Mouse (Mus musculus): ENCODE data around the gene Rbm42. TPM values are rescaled to one million over a fixed set of nuclear protein-coding genes. Genes with fewer than 3 reads are reported as not detected.

Gene Rbm42
- polyA plus RNA-seq, 1 experiment = 46.0 TPM

DNA sequence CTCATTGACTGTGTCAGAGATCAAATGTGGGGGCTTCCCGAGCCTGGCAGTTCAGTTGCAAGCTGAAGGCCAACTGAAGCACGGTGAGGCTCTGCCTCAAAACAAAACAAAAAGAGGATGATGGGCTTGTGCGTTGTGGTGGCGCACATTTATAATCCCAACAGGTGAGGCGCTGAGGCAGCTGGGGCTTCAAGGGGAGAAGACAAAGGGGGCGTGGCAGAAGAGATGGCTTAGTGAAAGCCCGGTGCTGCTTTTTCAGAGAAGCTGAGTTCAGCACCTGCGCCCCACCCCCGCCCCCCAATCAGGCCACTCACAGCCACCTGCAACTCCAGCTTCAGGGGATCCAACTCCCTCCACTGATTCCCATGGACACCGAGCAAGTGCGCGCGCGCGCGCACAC is 41.6 kb downstream of the Rbm42 start:
- Histone ChIP-seq H3K27ac (ENCODE audit: insufficient read depth, low read depth, low read length) (no peak overlapping the region), H3K36me3 (ENCODE audit: control insufficient read depth, insufficient read depth, low read length) (no peaks in the 10 kb centered on the region), H3K4me1 (ENCODE audit: control insufficient read depth, insufficient read depth, low read length) (peaks cover 1% of the 10 kb centered on the region), H3K4me3 (ENCODE audit: insufficient read depth, low read depth, low read length) (no peak overlapping the region), H3K27me3 (replicated peaks; ENCODE audit: control insufficient read depth, insufficient read depth, low read length) (no peaks in the 10 kb centered on the region)
- TF ChIP-seq CTCF (conservative IDR thresholded peaks at IDR 0.05; ENCODE audit: insufficient read depth, insufficient read length, low read depth, low read length) (no peak), POLR2A (IDR thresholded peaks at IDR 0.05; ENCODE audit: low read depth, low read length) (no peak)
- DNase-seq = no peak
- 52% methylated on average over 16 of the region's 16 CpGs for WGBS

DNA sequence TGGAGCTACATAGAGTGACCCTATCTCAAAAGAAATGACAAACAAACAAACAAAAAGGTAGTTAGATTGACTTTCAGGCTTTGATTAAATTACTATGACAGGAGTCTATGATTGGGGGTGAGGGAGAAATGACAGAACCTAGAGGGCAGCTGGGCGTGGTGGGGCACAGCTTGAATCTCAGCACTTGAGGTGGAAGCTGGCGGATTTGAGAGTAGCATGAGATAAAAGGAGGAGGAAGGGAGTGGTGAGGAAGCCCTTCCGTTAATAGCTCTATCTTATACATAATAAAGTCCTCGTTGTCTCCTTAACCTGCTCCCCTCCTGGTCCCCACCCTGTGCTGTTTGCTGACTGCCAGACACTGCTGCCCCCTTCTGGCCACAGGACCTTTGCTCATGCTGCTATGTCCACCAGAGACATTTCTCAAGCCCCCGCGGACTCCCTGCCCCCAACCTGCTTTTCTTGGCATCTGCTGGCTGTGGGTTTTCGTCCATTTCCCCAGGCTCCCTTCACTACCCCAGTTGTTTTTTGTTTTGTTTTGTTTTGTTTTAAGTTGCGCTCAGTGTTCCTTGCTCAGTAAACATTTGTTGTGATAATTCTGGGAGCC is 42.3 kb downstream of the Rbm42 start:
- H3K36me3 ChIP-seq (ENCODE audit: control insufficient read depth, insufficient read depth, low read length) = no peaks in the 10 kb centered on the region
- no peak overlapping the region for H3K27ac ChIP-seq (ENCODE audit: insufficient read depth, low read depth, low read length)
- TF ChIP-seq POLR2A (IDR thresholded peaks at IDR 0.05; ENCODE audit: low read depth, low read length) (no peak), CTCF (conservative IDR thresholded peaks at IDR 0.05; ENCODE audit: insufficient read depth, insufficient read length, low read depth, low read length) (peak; percentile 76)
- 29% methylated on average over 8 of the region's 8 CpGs for WGBS
- peak; percentile 61 for DNase-seq
- peaks cover 8% of the 10 kb centered on the region for H3K4me1 ChIP-seq (ENCODE audit: control insufficient read depth, insufficient read depth, low read length)
- H3K4me3 ChIP-seq (ENCODE audit: insufficient read depth, low read depth, low read length) = no peak overlapping the region
- H3K27me3 ChIP-seq (replicated peaks; ENCODE audit: control insufficient read depth, insufficient read depth, low read length) = no peaks in the 10 kb centered on the region

DNA sequence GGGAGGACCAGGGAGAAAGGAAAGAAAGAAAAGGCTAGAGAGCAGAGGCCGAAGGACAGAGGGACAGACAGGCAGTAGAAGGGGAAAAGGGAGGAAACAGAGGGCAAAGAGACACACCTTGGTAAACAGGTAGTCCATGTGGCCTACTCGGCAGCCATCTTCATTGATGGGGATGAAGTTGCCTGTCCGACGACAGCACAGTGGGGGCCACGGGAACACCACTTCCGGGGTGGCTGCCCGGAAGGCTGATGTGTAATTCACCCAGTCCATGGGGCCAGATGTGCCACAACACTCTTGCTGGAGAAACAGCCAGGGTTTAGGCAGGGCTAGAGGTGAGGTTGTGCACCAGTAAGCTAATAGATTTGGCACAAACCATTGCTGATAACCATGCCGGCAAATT is 45.2 kb downstream of the Rbm42 start:
- DNase-seq = no peak
- no peak overlapping the region for H3K4me3 ChIP-seq (ENCODE audit: insufficient read depth, low read depth, low read length)
- TF ChIP-seq CTCF (conservative IDR thresholded peaks at IDR 0.05; ENCODE audit: insufficient read depth, insufficient read length, low read depth, low read length) (no peak), POLR2A (IDR thresholded peaks at IDR 0.05; ENCODE audit: low read depth, low read length) (no peak)
- H3K27ac ChIP-seq (ENCODE audit: insufficient read depth, low read depth, low read length) = no peak overlapping the region
- H3K27me3 ChIP-seq (replicated peaks; ENCODE audit: control insufficient read depth, insufficient read depth, low read length) = no peaks in the 10 kb centered on the region
- H3K4me1 ChIP-seq (ENCODE audit: control insufficient read depth, insufficient read depth, low read length) = peaks cover 8% of the 10 kb centered on the region
- no peaks in the 10 kb centered on the region for H3K36me3 ChIP-seq (ENCODE audit: control insufficient read depth, insufficient read depth, low read length)
- whole genome bisulfite sequencing = 87% methylated on average over 8 of the region's 8 CpGs

DNA sequence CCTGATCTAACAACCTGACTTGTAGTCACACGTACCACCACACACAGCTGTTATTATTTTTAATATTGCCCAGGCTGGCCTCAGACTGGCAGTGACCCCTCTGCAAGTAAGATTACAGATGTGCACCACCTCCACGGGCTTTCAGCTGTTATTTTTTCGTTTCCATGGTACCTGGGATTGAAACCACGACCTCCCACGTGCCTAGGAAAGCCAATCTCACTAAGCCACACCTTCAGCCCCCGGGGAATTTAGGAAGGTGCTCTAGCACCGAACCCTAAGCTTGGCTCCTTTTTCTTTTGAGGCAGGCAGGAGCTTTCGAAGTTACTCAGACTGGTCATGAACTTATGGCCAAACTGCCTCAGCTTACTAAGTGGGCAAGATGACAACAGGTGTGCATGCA is 45.7 kb downstream of the Rbm42 start:
- H3K27ac ChIP-seq (ENCODE audit: insufficient read depth, low read depth, low read length) = no peak overlapping the region
- no peak for DNase-seq
- H3K4me1 ChIP-seq (ENCODE audit: control insufficient read depth, insufficient read depth, low read length) = peaks cover 8% of the 10 kb centered on the region
- no peak overlapping the region for H3K4me3 ChIP-seq (ENCODE audit: insufficient read depth, low read depth, low read length)
- TF ChIP-seq CTCF (conservative IDR thresholded peaks at IDR 0.05; ENCODE audit: insufficient read depth, insufficient read length, low read depth, low read length) (no peak), POLR2A (IDR thresholded peaks at IDR 0.05; ENCODE audit: low read depth, low read length) (no peak)
- WGBS = 41% methylated on average over 8 of the region's 8 CpGs
- no peaks in the 10 kb centered on the region for H3K27me3 ChIP-seq (replicated peaks; ENCODE audit: control insufficient read depth, insufficient read depth, low read length)
- H3K36me3 ChIP-seq (ENCODE audit: control insufficient read depth, insufficient read depth, low read length) = no peaks in the 10 kb centered on the region

- Histone ChIP-seq H3K36me3 (ENCODE audit: control insufficient read depth, insufficient read depth, low read length) (no peaks in the 10 kb centered on the region), H3K4me1 (ENCODE audit: control insufficient read depth, insufficient read depth, low read length) (peaks cover 8% of the 10 kb centered on the region), H3K4me3 (ENCODE audit: insufficient read depth, low read depth, low read length) (no peak overlapping the region), H3K27me3 (replicated peaks; ENCODE audit: control insufficient read depth, insufficient read depth, low read length) (no peaks in the 10 kb centered on the region; the same call in 1 of the 2 replicates), H3K27ac (ENCODE audit: insufficient read depth, low read depth, low read length) (peak overlapping the region; percentile 83)
- 6% methylated on average over 3 of the region's 3 CpGs for WGBS
- DNase-seq = peak; percentile 82
- no peak for TF ChIP-seq CTCF (conservative IDR thresholded peaks at IDR 0.05; ENCODE audit: insufficient read depth, insufficient read length, low read depth, low read length)
These were observed 47.5 kb downstream of the Rbm42 start for GRCm38 (mm10) chr7:30602583-30602982.

DNA sequence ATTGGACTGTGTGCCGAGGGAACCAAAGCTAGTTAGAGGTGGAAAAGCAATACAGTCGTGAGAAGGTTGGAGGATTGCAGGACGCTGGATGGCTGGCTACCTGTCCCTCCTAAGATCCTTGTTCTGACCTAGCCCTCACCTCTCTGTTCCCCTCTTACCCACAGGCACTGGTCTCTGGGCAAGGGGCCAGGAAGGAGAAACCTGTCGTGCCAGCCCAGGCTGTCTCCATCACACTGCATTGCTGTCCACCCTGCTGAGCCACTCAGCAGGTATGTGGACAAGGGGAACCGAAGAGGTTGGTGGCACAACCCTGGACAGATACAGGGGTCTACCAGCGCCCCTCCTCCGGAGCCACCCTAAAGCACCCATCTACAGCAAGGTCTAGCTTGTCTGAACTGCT is 49.5 kb downstream of the Rbm42 start:
- peak overlapping the region; percentile 89 for H3K27ac ChIP-seq (ENCODE audit: insufficient read depth, low read depth, low read length)
- H3K36me3 ChIP-seq (ENCODE audit: control insufficient read depth, insufficient read depth, low read length) = no peaks in the 10 kb centered on the region
- peaks cover 8% of the 10 kb centered on the region for H3K4me1 ChIP-seq (ENCODE audit: control insufficient read depth, insufficient read depth, low read length)
- TF ChIP-seq CTCF (conservative IDR thresholded peaks at IDR 0.05; ENCODE audit: insufficient read depth, insufficient read length, low read depth, low read length) = no peak
- TF ChIP-seq POLR2A (IDR thresholded peaks at IDR 0.05; ENCODE audit: low read depth, low read length) = no peak
- H3K4me3 ChIP-seq (ENCODE audit: insufficient read depth, low read depth, low read length) = no peak overlapping the region
- 54% methylated on average over 7 of the region's 7 CpGs for WGBS
- DNase-seq = peak; percentile 70
- no peaks in the 10 kb centered on the region; the same call in 1 of the 2 replicates for H3K27me3 ChIP-seq (replicated peaks; ENCODE audit: control insufficient read depth, insufficient read depth, low read length)

- no peaks in the 10 kb centered on the region for H3K36me3 ChIP-seq (ENCODE audit: control insufficient read depth, insufficient read depth, low read length)
- H3K27me3 ChIP-seq (replicated peaks; ENCODE audit: control insufficient read depth, insufficient read depth, low read length) = no peaks in the 10 kb centered on the region; the same call in 1 of the 2 replicates
- TF ChIP-seq CTCF (conservative IDR thresholded peaks at IDR 0.05; ENCODE audit: insufficient read depth, insufficient read length, low read depth, low read length) (no peak), POLR2A (IDR thresholded peaks at IDR 0.05; ENCODE audit: low read depth, low read length) (no peak)
- peak overlapping the region; percentile 89 for H3K27ac ChIP-seq (ENCODE audit: insufficient read depth, low read depth, low read length)
- no peak overlapping the region for H3K4me3 ChIP-seq (ENCODE audit: insufficient read depth, low read depth, low read length)
- peaks cover 8% of the 10 kb centered on the region for H3K4me1 ChIP-seq (ENCODE audit: control insufficient read depth, insufficient read depth, low read length)
- DNase-seq = peak; percentile 99
- 3% methylated on average over 16 of the region's 16 CpGs for WGBS
These were observed 50.2 kb downstream of the Rbm42 start for GRCm38 (mm10) chr7:30599933-30600353.
